Mouse (Mus musculus) hindbrain, embryonic 11.5 days (tissue): Measurements from ENCODE around the gene Nek8. TPM values are rescaled to one million over a fixed set of nuclear protein-coding genes. Genes with fewer than 3 reads are reported as not detected.
A peak's percentile ranks its signal among the peaks of the same experiment; 100 is the strongest.

Experiments used
- ATAC-seq: fragments of 200-750 bp; cut with Nextera tagmentation; 2 replicates; pipeline ENCODE4 v1.8.0; 2017; ENCODE audit warnings: mild to moderate bottlenecking, moderate TSS enrichment, moderate library complexity; ENCODE audit not compliant: low FRiP score
- DNase-seq: peaks from one replicate; pipeline ENCODE4 v3.0.0-alpha.2; 2015; ENCODE audit warnings: low spot score
- H3K27ac ChIP-seq: fragments of 300-500 bp; sonication (generic); 2 replicates; pipeline ENCODE4 v1.5.1; 2014; ENCODE audit warnings: mild to moderate bottlenecking, low read depth, low read length
- H3K27me3 ChIP-seq: fragments of 300-500 bp; sonication (generic); 2 replicates; pipeline ENCODE4 v1.6.1; 2014; ENCODE audit warnings: mild to moderate bottlenecking, low read length, moderate library complexity, mixed read lengths; ENCODE audit not compliant: control insufficient read depth, insufficient read depth
- H3K36me3 ChIP-seq: fragments of 300-500 bp; sonication (generic); 2 replicates; pipeline ENCODE4 v1.6.1; 2014; ENCODE audit warnings: mild to moderate bottlenecking, low read length, moderate library complexity, mixed read lengths; ENCODE audit not compliant: control insufficient read depth, insufficient read depth
- H3K4me1 ChIP-seq: fragments of 300-500 bp; sonication (generic); replicated peaks from 2 replicates; pipeline ENCODE4 v1.6.1; 2014; ENCODE audit warnings: low read length, mixed read lengths; ENCODE audit not compliant: control insufficient read depth, insufficient read depth
- H3K4me2 ChIP-seq: fragments of 300-500 bp; sonication (generic); replicated peaks from 2 replicates; pipeline ENCODE4 v1.6.1; 2014; ENCODE audit warnings: mild to moderate bottlenecking, low read depth, low read length
- H3K4me3 ChIP-seq: fragments of 300-500 bp; sonication (generic); 2 replicates; pipeline ENCODE4 v1.5.1; 2014; ENCODE audit warnings: low read depth, low read length
- H3K9ac ChIP-seq: fragments of 300-500 bp; sonication (generic); 2 replicates; pipeline ENCODE4 v1.6.1; 2014; ENCODE audit warnings: low read depth, low read length
- H3K9me3 ChIP-seq: fragments of 300-500 bp; sonication (generic); 2 replicates; pipeline ENCODE4 v1.6.1; 2016; ENCODE audit warnings: low read length; ENCODE audit not compliant: control insufficient read depth
- WGBS: fragments of 180-500 bp; shearing (Covaris S2); extraction: QIAGEN DNeasy Blood & Tissue Kit; methylation state at CpG from one replicate; pipeline ENCODE4 v1.1.7; 2014; 5-methylcytosine and 5-hydroxymethylcytosine counted together
- polyA plus RNA-seq: library from polyadenylated mRNA; unstranded; fragments of >200 nt; fragmentation: Nextera tagmentation; extraction: Ambion mirVana; gene quantifications from 2 replicates; pipeline ENCODE4 v1.2.1, GENCODE M21; 2014

Gene Nek8
- polyA plus RNA-seq, 1 experiment from 2014 or later, result 5.2 TPM

DNA sequence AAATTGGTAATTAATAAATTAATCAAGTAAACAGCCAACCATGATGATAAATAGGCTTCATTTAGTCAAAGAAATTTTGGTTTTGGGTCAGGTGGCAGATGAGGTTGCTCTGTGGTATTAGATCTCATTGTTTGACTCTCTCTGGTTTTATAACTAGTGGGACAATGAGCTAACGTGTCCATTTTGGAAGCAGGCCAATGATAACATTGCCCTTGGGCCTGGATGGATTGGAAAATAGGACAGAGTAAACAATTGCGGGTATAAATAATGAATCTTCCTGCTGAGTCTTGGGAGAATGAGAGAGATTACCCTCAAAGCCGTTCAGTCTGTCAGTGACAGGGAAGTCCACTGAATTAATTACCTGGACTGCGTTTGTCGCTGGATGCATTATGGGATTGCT lies 55.3 kb downstream of the Nek8 start:
- 73% methylated on average over 5 of the region's 5 CpGs for WGBS
- H3K4me3 ChIP-seq, result no peak overlapping the region
- no peak overlapping the region for H3K9ac ChIP-seq
- H3K27me3 ChIP-seq, result no peaks in the 10 kb centered on the region
- no peaks in the 10 kb centered on the region for H3K9me3 ChIP-seq
- H3K4me1 ChIP-seq, result no peaks in the 10 kb centered on the region
- H3K36me3 ChIP-seq, result no peaks in the 10 kb centered on the region
- no peak overlapping the region for H3K4me2 ChIP-seq
- no peak for ATAC-seq
- H3K27ac ChIP-seq, result no peak overlapping the region
- DNase-seq, result no peak

DNA sequence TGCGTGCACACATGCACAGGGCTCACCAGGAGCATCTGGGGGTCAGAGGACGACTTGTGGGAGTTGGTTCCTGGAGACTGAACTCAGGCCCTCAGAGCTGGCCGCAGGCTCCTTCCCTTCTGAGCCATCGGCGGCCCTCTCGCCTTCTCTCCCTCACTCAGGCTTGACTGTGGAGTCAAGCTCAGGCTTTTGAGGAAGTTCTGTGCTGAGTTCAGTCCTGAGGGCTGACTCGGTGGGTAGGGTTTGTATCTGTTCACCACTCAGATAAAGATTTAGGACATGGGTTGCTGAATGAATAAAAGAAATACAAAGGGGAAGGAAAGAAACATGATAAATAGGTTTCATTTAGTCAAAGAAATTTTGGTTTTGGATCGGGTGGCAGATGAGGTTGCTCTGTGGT lies 56.6 kb downstream of the Nek8 start:
- ATAC-seq, result no peak

GRCm38 (mm10) chr11:78118467-78118866 lies 58.0 kb downstream of the Nek8 start:
- Histone ChIP-seq H3K27ac (no peak overlapping the region), H3K4me1 (no peaks in the 10 kb centered on the region), H3K36me3 (no peaks in the 10 kb centered on the region), H3K9ac (no peak overlapping the region), H3K27me3 (no peaks in the 10 kb centered on the region), H3K4me3 (no peak overlapping the region), H3K4me2 (no peak overlapping the region), H3K9me3 (no peaks in the 10 kb centered on the region)
- ATAC-seq (no peak), DNase-seq (no peak)

More for the DNA sequence above, 56.6 kb downstream of the Nek8 start:
- no peak overlapping the region for H3K27ac ChIP-seq
- H3K4me3 ChIP-seq, result no peak overlapping the region
- H3K4me1 ChIP-seq, result no peaks in the 10 kb centered on the region
- no peak overlapping the region for H3K9ac ChIP-seq
- DNase-seq, result no peak
- H3K9me3 ChIP-seq, result no peaks in the 10 kb centered on the region
- 80% methylated on average over 8 of the region's 8 CpGs for WGBS
- H3K4me2 ChIP-seq, result no peak overlapping the region
- no peaks in the 10 kb centered on the region for H3K36me3 ChIP-seq
- H3K27me3 ChIP-seq, result no peaks in the 10 kb centered on the region

GRCm38 (mm10) chr11:78116146-78116410 lies 60.4 kb downstream of the Nek8 start:
- ATAC-seq (no peak), DNase-seq (peak; percentile 30)
- no peaks in the 10 kb centered on the region for H3K36me3 ChIP-seq
- H3K9ac ChIP-seq, result peak overlapping the region; percentile 57
- peak overlapping the region; percentile 77 for H3K27ac ChIP-seq
- H3K9me3 ChIP-seq, result no peaks in the 10 kb centered on the region
- no peaks in the 10 kb centered on the region for H3K4me1 ChIP-seq
- no peaks in the 10 kb centered on the region for H3K27me3 ChIP-seq
- H3K4me3 ChIP-seq, result peak overlapping the region; percentile 61
- H3K4me2 ChIP-seq, result peak overlapping the region; percentile 56
- 15% methylated on average over 5 of the region's 5 CpGs for WGBS

Other genes with a start within 250 kb of the Nek8 start
- gene Sez6, start 245.9 kb downstream of the Nek8 start, polyA plus RNA-seq, result 13.3 TPM in 2 replicates
- 16.9 and 20.2 TPM in 2 replicates for gene Phf12, start 193.9 kb downstream of the Nek8 start, polyA plus RNA-seq
- gene Dhrs13, start 144.4 kb downstream of the Nek8 start, polyA plus RNA-seq, result 20.0 and 21.0 TPM in 2 replicates
- 56.3 and 60.0 TPM in 2 replicates for gene Flot2, start 138.7 kb downstream of the Nek8 start, polyA plus RNA-seq
- 31.9 and 37.2 TPM in 2 replicates for gene Eral1, start 96.3 kb downstream of the Nek8 start, polyA plus RNA-seq
- 24.3 and 24.4 TPM in 2 replicates for gene Fam222b, start 82.0 kb downstream of the Nek8 start, polyA plus RNA-seq
- gene Traf4, start 11.1 kb downstream of the Nek8 start, polyA plus RNA-seq, result 73.6 and 92.0 TPM in 2 replicates
- 6.8 and 9.5 TPM in 2 replicates for gene Tlcd1, start within 50 bp of the Nek8 start, polyA plus RNA-seq
- 1,168 and 1,191 TPM in 2 replicates for gene Rpl23a, start 6.9 kb upstream of the Nek8 start, polyA plus RNA-seq
- gene Rab34, start 11.8 kb upstream of the Nek8 start, polyA plus RNA-seq, result 57.7 and 69.3 TPM in 2 replicates
- gene Proca1, start 16.7 kb upstream of the Nek8 start, polyA plus RNA-seq, result 1.0 and 1.2 TPM in 2 replicates
- 60.6 and 60.8 TPM in 2 replicates for gene Sdf2, start 69.1 kb upstream of the Nek8 start, polyA plus RNA-seq
- gene Supt6, start 69.3 kb upstream of the Nek8 start, polyA plus RNA-seq, result 26.1 and 26.2 TPM in 2 replicates
- gene 2610507B11Rik, start 85.1 kb upstream of the Nek8 start, polyA plus RNA-seq, result 65.4 and 94.5 TPM in 2 replicates
- 0.11 and 0.20 TPM in 2 replicates for gene BC030499, start 114.2 kb upstream of the Nek8 start, polyA plus RNA-seq
- gene Spag5, start 124.9 kb upstream of the Nek8 start, polyA plus RNA-seq, result 48.3 and 52.2 TPM in 2 replicates
- gene Aldoc, start 146.3 kb upstream of the Nek8 start, polyA plus RNA-seq, result 2.7 and 3.3 TPM in 2 replicates
- gene Pigs, start 151.7 kb upstream of the Nek8 start, polyA plus RNA-seq, result 49.4 and 54.2 TPM in 2 replicates
- gene Unc119, start 166.8 kb upstream of the Nek8 start, polyA plus RNA-seq, result 66.2 and 73.1 TPM in 2 replicates
- gene Foxn1, start 209.9 kb upstream of the Nek8 start, polyA plus RNA-seq, result 0.05 TPM in 1 of 2 replicates, not detected in the other
- not detected in 2 replicates for gene Slc13a2, start 245.5 kb upstream of the Nek8 start, polyA plus RNA-seq